Mouse (Mus musculus): ENCODE results near the gene Tmem184c. TPM values are rescaled to one million over a fixed set of nuclear protein-coding genes. Genes with fewer than 3 reads are reported as not detected.

The Tmem184c gene
- 18.5 and 24.8 TPM in 2 replicates for total RNA-seq (2014; fragmentation: Nextera tagmentation)
- total RNA-seq (2017), result 23.6 and 23.8 TPM in 2 replicates

DNA sequence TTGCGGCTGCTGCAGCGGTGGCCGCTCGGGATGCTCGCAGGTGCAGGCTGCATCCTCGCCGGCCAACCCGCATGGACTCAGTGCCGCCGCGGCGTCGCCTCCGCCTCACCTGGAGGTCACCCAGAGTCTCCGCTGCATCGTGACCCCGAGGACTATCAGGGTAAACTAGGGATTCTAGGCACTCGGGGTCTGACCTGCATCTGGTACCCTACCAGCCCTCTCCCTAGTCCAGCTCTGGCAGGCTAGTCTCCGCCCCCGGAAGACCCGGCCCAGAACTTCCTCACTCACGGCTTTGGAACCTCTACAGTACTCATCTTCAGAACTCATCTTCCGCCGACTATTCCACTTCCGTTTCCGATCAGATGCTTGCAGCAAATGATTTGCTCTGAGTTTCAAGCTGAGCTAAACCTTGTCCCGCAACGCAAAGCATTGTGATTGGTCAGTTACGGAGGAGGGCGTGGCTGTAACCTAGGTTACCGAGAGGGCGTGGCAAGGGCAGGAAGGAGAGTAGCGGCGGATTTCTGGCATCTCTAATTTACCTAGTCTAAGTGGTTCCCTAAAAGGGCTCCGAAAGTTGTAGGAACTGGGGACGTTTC, at the start of gene Tmem184c:
Gene Tmem184c, minus strand, starts transcription at position 325 of the 596 bp plus-strand sequence.
- peak; percentile 99 for ATAC-seq (replicated peaks; ENCODE audit: poor library complexity, severe bottlenecking)

DNA sequence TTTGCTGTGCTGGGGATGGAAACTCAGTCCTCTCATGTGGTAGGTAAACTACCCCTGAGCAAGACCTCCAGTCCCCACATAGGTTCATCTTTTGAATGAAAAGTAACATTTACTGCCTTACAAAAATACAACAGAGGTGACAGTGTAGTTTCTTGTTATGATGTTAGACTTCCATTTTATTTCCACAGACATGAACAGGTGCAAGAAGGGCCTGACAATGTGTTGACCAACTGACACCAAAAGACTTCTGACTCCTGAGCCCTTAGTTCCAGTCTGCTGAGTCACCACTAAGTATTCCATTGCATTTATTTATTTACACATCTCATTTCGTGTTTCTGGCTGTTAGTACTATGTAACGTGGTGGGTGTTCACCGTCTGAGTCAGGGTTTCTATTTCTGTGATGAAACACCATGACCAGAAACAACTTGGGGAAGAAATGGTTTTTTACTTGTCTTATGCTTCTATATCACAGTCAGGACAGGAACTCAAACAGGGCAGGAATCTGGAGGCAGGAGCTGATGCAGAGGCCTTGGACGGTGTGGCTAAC, 49.1 kb upstream of the Tmem184c start:
- no peak for ATAC-seq (replicated peaks; ENCODE audit: poor library complexity, severe bottlenecking)

DNA sequence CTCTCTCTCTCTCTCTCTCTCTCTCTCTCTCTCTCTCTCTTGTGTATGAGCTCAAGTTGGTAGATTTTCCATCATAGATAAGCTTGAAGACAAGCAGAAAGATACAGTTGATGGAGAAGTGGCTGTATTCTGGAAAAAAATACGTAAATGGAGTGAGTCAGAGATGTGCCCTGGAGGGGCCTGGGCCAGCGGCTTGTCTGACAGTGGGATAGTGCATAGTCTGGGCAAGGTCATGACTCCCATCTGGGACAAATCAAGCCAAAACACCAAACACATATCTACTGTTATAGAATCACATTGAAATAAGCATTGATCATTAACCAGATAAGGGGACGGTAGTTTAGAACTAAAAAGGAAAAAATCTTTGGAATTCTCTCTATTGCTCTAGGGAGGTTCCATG, 47.9 kb upstream of the Tmem184c start:
- no peak for ATAC-seq (replicated peaks; ENCODE audit: poor library complexity, severe bottlenecking)

DNA sequence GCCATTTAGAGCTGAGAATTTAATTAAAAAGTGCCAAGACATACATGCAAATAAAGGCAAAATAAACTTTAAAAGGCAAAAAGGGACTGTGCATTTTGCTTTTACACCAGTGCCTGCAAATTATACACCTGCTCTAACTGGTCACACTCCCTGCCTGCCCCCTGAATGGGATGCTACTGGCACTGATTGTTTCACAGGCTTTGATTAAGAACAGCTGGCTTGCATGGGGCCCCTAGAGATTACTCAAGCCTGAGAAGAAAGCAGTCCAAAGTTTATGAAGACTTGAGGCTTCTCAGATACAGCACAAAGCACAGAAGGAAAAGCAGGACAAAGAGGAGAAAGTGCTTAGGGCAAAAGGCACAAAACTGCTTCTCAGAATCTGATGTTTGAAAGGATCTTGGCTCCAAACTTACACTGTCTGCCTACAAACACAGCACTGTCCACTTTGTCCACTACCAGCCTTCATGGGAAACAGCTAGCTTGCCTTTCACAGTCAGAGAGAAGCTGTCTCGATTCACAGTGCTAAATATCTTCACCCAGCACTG, 40.2 kb upstream of the Tmem184c start:
- no peak for ATAC-seq (replicated peaks; ENCODE audit: poor library complexity, severe bottlenecking)

GRCm38 (mm10) chr8:77640093-77640839, 29.8 kb upstream of the Tmem184c start:
- no peak for ATAC-seq (replicated peaks; ENCODE audit: poor library complexity, severe bottlenecking)

- ATAC-seq (replicated peaks; ENCODE audit: poor library complexity, severe bottlenecking), result no peak
Measured at GRCm38 (mm10) chr8:77637593-77637992, 27.1 kb upstream of the Tmem184c start.

GRCm38 (mm10) chr8:77634035-77634434, 23.5 kb upstream of the Tmem184c start:
- ATAC-seq (replicated peaks; ENCODE audit: poor library complexity, severe bottlenecking), result no peak

DNA sequence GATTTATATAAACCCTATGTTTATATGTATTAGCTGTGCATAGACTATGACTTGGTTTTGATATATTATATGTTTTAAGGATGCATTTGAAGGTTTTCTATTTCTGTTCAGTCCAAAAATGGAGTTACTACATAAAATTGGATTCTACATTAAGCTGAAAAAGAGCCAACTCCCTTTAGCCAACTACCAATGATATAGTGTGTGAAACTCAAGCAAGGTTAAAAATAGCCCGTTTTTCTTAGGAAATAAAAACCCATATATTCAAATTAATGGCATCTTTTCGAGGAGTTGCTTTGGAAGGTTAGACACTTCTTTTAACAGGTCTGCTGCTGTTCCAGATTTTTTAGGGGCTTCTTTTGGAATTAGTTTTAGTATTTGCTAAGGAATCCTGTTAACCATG, 22.7 kb upstream of the Tmem184c start:
- no peak for ATAC-seq (replicated peaks; ENCODE audit: poor library complexity, severe bottlenecking)

GRCm38 (mm10) chr8:77630691-77631090, 20.2 kb upstream of the Tmem184c start:
- no peak for ATAC-seq (replicated peaks; ENCODE audit: poor library complexity, severe bottlenecking)

DNA sequence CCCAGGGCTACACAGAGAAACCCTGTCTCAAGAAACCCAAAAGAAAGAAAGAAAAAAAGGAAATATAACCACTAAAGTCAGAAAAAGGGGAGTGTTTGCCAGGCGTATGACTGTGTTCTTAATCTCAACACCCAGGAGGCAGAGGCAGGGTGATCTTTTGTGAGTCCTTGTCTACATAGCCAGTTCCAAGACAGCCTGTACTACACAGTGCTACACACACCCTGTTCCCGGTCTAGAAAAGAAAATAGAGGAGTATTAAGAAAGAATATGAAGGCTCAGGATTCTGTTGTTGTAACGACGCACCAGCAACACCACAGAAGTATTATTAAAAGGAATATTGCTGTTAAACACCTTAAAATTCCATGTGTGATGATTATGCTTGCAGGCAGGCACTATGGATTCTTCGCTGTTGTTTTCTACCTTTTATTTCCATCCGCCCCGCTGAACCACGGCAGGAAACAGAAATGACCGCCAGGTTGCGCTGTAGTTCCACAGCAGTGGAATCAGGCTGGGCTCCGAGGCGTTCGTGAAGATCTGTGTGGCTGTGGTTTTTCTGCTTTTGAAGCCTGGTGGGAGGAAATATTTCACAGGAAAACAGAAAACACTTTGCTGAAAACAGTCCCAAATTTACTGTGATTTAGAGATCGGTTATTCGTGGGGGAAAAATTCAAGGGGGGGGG, 19.5 kb upstream of the Tmem184c start:
- peak; percentile 98 for ATAC-seq (replicated peaks; ENCODE audit: poor library complexity, severe bottlenecking)

- ATAC-seq (replicated peaks; ENCODE audit: poor library complexity, severe bottlenecking), result peak; percentile 44; the same call in 1 of the 2 replicates
Measured at GRCm38 (mm10) chr8:77623677-77624209, 13.2 kb upstream of the Tmem184c start.

- peak; percentile 82 for ATAC-seq (replicated peaks; ENCODE audit: poor library complexity, severe bottlenecking)
Measured at GRCm38 (mm10) chr8:77617916-77618315, 7.4 kb upstream of the Tmem184c start.

GRCm38 (mm10) chr8:77609621-77610020, 877 bp downstream of the Tmem184c start:
- ATAC-seq (replicated peaks; ENCODE audit: poor library complexity, severe bottlenecking), result no peak

GRCm38 (mm10) chr8:77584174-77584573, 26.3 kb downstream of the Tmem184c start:
- ATAC-seq (replicated peaks; ENCODE audit: poor library complexity, severe bottlenecking), result no peak

DNA sequence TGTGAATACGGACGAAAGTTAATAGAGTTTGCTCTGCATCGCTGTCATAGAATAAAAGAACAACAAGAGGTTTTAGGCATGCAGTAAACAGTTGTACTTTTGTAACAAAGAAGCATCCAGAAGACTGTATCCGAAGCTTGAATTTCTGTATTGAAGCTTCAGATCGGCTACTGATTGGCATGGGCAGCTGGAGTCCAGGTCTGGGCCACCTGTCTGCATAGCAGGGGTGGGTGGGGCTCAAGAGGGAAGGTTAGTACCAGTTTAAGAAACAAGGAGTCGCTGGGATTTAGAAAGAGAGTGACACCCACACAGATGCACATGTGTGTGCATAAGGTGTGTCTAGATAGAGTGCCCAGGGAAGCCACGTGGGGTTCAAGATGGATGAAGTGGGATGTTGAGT, 32.8 kb downstream of the Tmem184c start:
- no peak for ATAC-seq (replicated peaks; ENCODE audit: poor library complexity, severe bottlenecking)

GRCm38 (mm10) chr8:77574229-77574628, 36.3 kb downstream of the Tmem184c start:
- ATAC-seq (replicated peaks; ENCODE audit: poor library complexity, severe bottlenecking), result peak; percentile 50; the same call in 1 of the 2 replicates

DNA sequence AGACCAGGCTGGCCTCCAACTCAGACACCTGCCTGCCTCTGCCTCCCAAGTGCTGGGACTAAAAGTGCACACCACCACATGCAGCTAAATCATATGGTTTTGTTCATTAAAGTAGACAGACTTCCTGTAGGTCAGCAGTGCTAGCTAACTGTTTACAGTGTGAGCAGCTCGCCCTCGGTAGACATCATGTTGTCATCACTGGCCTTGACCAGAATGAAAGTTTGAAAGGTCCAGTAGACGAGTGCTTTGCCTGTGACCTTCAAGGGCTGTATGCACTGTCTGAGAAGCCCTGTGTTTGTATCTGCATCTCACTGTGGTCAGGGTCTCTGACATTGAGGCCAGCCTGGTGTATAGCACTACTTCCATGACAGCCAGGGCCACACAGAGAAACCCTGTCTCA, 49.1 kb downstream of the Tmem184c start:
- no peak for ATAC-seq (replicated peaks; ENCODE audit: poor library complexity, severe bottlenecking)

DNA sequence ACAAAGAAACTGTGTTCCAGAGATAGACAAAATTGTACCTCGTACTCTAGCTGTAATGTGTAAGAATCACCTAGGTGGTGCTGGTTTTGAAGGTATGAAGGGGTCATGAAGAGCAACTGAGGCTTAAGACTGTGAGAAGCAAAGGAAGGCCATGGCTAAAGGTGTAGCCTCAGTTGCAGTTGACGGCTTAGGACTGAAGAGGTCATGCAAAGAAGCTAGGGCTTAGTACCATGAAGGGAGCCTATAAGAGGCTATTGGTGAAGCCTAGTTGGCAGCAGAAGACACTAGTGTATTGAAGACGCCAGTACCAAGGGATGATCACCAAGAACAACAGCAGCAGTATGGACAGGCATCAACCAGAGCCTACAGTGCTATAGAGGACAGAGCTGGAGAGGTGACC, 58.0 kb downstream of the Tmem184c start:
- ATAC-seq (replicated peaks; ENCODE audit: poor library complexity, severe bottlenecking), result no peak

DNA sequence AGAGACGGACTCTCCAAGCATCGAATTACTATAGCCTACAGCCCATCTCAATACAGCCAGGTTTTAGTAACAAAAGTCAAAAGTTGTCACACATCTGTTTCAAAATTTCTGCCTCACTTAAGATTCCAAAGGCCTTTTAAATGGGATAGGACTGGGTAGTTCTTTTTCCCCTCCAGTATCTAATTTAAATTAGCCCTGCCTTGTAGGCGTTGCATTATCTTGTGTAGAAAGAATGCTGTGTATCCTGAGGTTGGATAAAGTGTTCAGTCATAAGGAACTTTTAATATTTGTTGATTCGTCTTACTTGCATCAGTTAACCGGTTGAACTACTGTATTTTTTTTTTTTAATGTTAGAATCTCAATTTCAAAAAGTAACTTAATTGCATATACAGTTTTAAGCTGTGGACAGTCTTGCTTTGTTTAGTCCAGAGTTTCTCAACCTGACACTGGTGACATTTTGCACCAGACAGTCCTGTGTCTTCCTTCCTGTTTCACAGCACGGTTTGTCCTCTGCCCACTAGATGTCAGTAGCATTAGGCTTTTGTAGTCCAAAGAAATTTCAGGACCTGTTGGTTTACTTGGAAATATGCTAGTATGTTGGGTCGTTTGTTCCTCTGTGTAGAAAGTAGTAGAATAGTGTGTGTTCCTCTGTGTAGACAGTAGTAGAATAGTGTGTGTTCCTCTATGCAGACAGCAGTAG, 60.5 kb downstream of the Tmem184c start:
- peak; percentile 84 for ATAC-seq (replicated peaks; ENCODE audit: poor library complexity, severe bottlenecking)
